In genomic region chr11:96624436-96624835, GRCm38 (mm10) we compare ENCODE assay signal across 17 mouse cellular contexts.
DNase-seq lines count a peak whose midpoint lies in the region; ATAC-seq and TF ChIP-seq lines count a peak whose summit lies in the region.
"Had no signal": no experiment of that assay in that cellular context is flagged by ENCODE, and none has a peak within 500 bp of the region (broad histone marks: within the 10 kb centered on the region; RNA-seq: fewer than 3 reads in every experiment).

No protein-coding gene starts in this region.

- peak; percentile 45 for DNase-seq in forebrain, embryonic 14.5 days (ENCODE audit: low spot score)
- no peak for DNase-seq in forebrain, embryonic 10.5 days (ENCODE audit: extremely low spot score, low spot score)
- peak; percentile 75 for DNase-seq in kidney, postnatal 0 days (ENCODE audit: low spot score)
- no peak for DNase-seq in kidney, adult 2 months
- DNase-seq in retina, postnatal 1 day = peak; percentile 16
- DNase-seq in retina, embryonic 14.5 days (ENCODE audit: low spot score) = no peak
- no peak for DNase-seq in urinary bladder, postnatal 14 days (ENCODE audit: low spot score)
- no peak for DNase-seq in gastrocnemius, adult 2 months
- DNase-seq: cerebellum, adult 11 months; cerebellum, postnatal 25 days; heart, adult 2 months; kidney, postnatal 4 days had no signal

- no peaks in the 10 kb centered on the region for H3K9me3 ChIP-seq in forebrain, embryonic 14.5 days (replicated peaks; ENCODE audit: control insufficient read depth, low read length)
- H3K9me3 ChIP-seq in forebrain, embryonic 10.5 days = no peaks in the 10 kb centered on the region
- no peaks in the 10 kb centered on the region for H3K9me3 ChIP-seq in kidney, postnatal 0 days (replicated peaks; ENCODE audit: low read length)
- H3K9me3 ChIP-seq: limb, embryonic 10.5 days; midbrain, embryonic 13.5 days had no signal

- no peaks in the 10 kb centered on the region for H3K36me3 ChIP-seq in forebrain, embryonic 14.5 days (ENCODE audit: control insufficient read depth, insufficient read depth, low read length)
- no peaks in the 10 kb centered on the region for H3K36me3 ChIP-seq in forebrain, embryonic 10.5 days (replicated peaks)
- no peaks in the 10 kb centered on the region for H3K36me3 ChIP-seq in kidney, postnatal 0 days (ENCODE audit: insufficient read depth, low read length)
- no peaks in the 10 kb centered on the region for H3K36me3 ChIP-seq in kidney, adult 2 months (ENCODE audit: control insufficient read depth, insufficient read depth, low read length)
- H3K36me3 ChIP-seq: limb, embryonic 10.5 days; midbrain, embryonic 13.5 days had no signal

- peak; percentile 68 for TF ChIP-seq CTCF in kidney, postnatal 0 days (IDR thresholded peaks at IDR 0.05; ENCODE audit: low read depth)
- no peak for TF ChIP-seq CTCF in kidney, adult 2 months (conservative IDR thresholded peaks at IDR 0.05; ENCODE audit: insufficient read depth, insufficient read length, low read depth, low read length)
- no peak for TF ChIP-seq CTCF in gastrocnemius, adult 2 months (IDR thresholded peaks at IDR 0.05)

- ATAC-seq in forebrain, embryonic 14.5 days = no peak
- ATAC-seq in kidney, postnatal 0 days (replicated peaks; ENCODE audit: low FRiP score, low read depth) = no peak
- ATAC-seq: forebrain, embryonic 16.5 days; midbrain, embryonic 13.5 days had no signal

- WGBS in forebrain, embryonic 14.5 days = 58% methylated on average over 4 of the region's 4 CpGs
- WGBS in forebrain, embryonic 10.5 days = 64% methylated on average over 4 of the region's 4 CpGs
- WGBS in kidney, postnatal 0 days = 33% methylated on average over 4 of the region's 4 CpGs
- WGBS in kidney, adult 2 months = 34% methylated on average over 4 of the region's 4 CpGs

- H3K27me3 ChIP-seq in forebrain, embryonic 14.5 days (replicated peaks; ENCODE audit: control insufficient read depth, insufficient read depth, low read length) = no peaks in the 10 kb centered on the region; the same call in 1 of the 2 replicates
- peaks cover 36% of the 10 kb centered on the region for H3K27me3 ChIP-seq in forebrain, embryonic 10.5 days (ENCODE audit: poor library complexity, severe bottlenecking)
- no peaks in the 10 kb centered on the region for H3K27me3 ChIP-seq in kidney, postnatal 0 days (ENCODE audit: insufficient read depth, low read length)
- no peaks in the 10 kb centered on the region for H3K27me3 ChIP-seq in kidney, adult 2 months (replicated peaks; ENCODE audit: control insufficient read depth, insufficient read depth, low read length)

- no peak overlapping the region for H3K9ac ChIP-seq in forebrain, embryonic 14.5 days (ENCODE audit: low read length)
- no peak overlapping the region for H3K9ac ChIP-seq in kidney, postnatal 0 days (ENCODE audit: low read depth, low read length)
- H3K9ac ChIP-seq: liver, embryonic 14.5 days; midbrain, embryonic 13.5 days had no signal

- intact Hi-C loops in gastrocnemius, adult 2 months (cut with DNase I) = loop anchor here (5.0 kb wide), 1 partner anchor 238 kb away; no protein-coding TSS in a partner anchor

- peaks cover 4% of the 10 kb centered on the region; the same call in 1 of the 2 replicates for H3K4me1 ChIP-seq in forebrain, embryonic 14.5 days (ENCODE audit: control insufficient read depth, insufficient read depth, low read length)
- H3K4me1 ChIP-seq in forebrain, embryonic 10.5 days = peaks cover 24% of the 10 kb centered on the region
- H3K4me1 ChIP-seq in kidney, postnatal 0 days (replicated peaks; ENCODE audit: insufficient read depth, low read length) = peaks cover 4% of the 10 kb centered on the region; the same call in 1 of the 2 replicates
- no peaks in the 10 kb centered on the region; the same call in 1 of the 2 replicates for H3K4me1 ChIP-seq in kidney, adult 2 months (ENCODE audit: control insufficient read depth, insufficient read depth, low read length)

- TF ChIP-seq POLR2A in kidney, adult 2 months (IDR thresholded peaks at IDR 0.05; ENCODE audit: low read depth, low read length) = no peak

- H3K4me3 ChIP-seq in forebrain, embryonic 14.5 days (ENCODE audit: low read depth, low read length) = no peak overlapping the region
- no peak overlapping the region for H3K4me3 ChIP-seq in forebrain, embryonic 10.5 days
- no peak overlapping the region for H3K4me3 ChIP-seq in kidney, postnatal 0 days (replicated peaks; ENCODE audit: low read depth, low read length)
- no peak overlapping the region for H3K4me3 ChIP-seq in kidney, adult 2 months (ENCODE audit: insufficient read depth, low read depth, low read length)
- H3K4me3 ChIP-seq in gastrocnemius, adult 2 months = no peak overlapping the region
- H3K4me3 ChIP-seq: heart, adult 2 months; limb, embryonic 10.5 days; midbrain, embryonic 13.5 days had no signal

- H3K4me2 ChIP-seq in forebrain, embryonic 14.5 days (ENCODE audit: low read length) = no peak overlapping the region
- peak overlapping the region; percentile 19 for H3K4me2 ChIP-seq in kidney, postnatal 0 days (ENCODE audit: low read length)
- H3K4me2 ChIP-seq: midbrain, embryonic 13.5 days had no signal

- no peak overlapping the region for H3K27ac ChIP-seq in forebrain, embryonic 14.5 days (ENCODE audit: low read depth, low read length)
- H3K27ac ChIP-seq in forebrain, embryonic 10.5 days = no peak overlapping the region
- no peak overlapping the region for H3K27ac ChIP-seq in kidney, postnatal 0 days
- H3K27ac ChIP-seq in kidney, adult 2 months (ENCODE audit: insufficient read depth, low read depth, low read length) = no peak overlapping the region
- H3K27ac ChIP-seq in gastrocnemius, adult 2 months = no peak overlapping the region
- H3K27ac ChIP-seq: heart, adult 2 months; limb, embryonic 10.5 days; liver, embryonic 14.5 days; macrophage; midbrain, embryonic 13.5 days had no signal

Comparison
In these comparisons a context has a peak if more than half of its experiments do, and no peak if none do; other contexts are left out.
1. DNase-seq: peak in forebrain, embryonic 14.5 days (single experiment), kidney, postnatal 0 days (single experiment) and retina, postnatal 1 day (single experiment); none in forebrain, embryonic 10.5 days (single experiment), kidney, adult 2 months (single experiment), retina, embryonic 14.5 days (single experiment), urinary bladder, postnatal 14 days (single experiment) and gastrocnemius, adult 2 months (single experiment).